Mouse (Mus musculus) neural tube, embryonic 13.5 days (tissue): ENCODE data around the gene Isg20l2. TPM values are rescaled to one million over a fixed set of nuclear protein-coding genes. Genes with fewer than 3 reads are reported as not detected.

Experiments
- ATAC-seq: fragments of 200-750 bp; cut with Nextera tagmentation; 2 replicates; pipeline ENCODE4 v1.8.0; 2017; ENCODE audit warnings: low read depth, mild to moderate bottlenecking, moderate TSS enrichment, moderate library complexity
- H3K27ac ChIP-seq: fragments of 300-500 bp; sonication (generic); replicated peaks from 2 replicates; pipeline ENCODE4 v1.5.1; 2015; ENCODE audit warnings: moderate library complexity, mild to moderate bottlenecking, inconsistent platforms
- H3K27me3 ChIP-seq: fragments of 300-500 bp; sonication (generic); 2 replicates; pipeline ENCODE4 v1.6.1; 2015; ENCODE audit warnings: mild to moderate bottlenecking, inconsistent platforms
- H3K36me3 ChIP-seq: fragments of 300-500 bp; sonication (generic); 2 replicates; pipeline ENCODE4 v1.6.1; 2015; ENCODE audit warnings: mild to moderate bottlenecking, inconsistent platforms
- H3K4me1 ChIP-seq: fragments of 300-500 bp; sonication (generic); replicated peaks from 2 replicates; pipeline ENCODE4 v1.6.1; 2015; ENCODE audit warnings: inconsistent platforms
- H3K4me2 ChIP-seq: fragments of 300-500 bp; sonication (generic); 2 replicates; pipeline ENCODE4 v1.6.1; 2015; ENCODE audit warnings: inconsistent platforms, mild to moderate bottlenecking, moderate library complexity
- H3K4me3 ChIP-seq: fragments of 300-500 bp; sonication (generic); 2 replicates; pipeline ENCODE4 v1.5.1; 2015; ENCODE audit warnings: mild to moderate bottlenecking, inconsistent platforms
- H3K9ac ChIP-seq: fragments of 300-500 bp; sonication (generic); 2 replicates; pipeline ENCODE4 v1.6.1; 2015; ENCODE audit warnings: moderate library complexity, mild to moderate bottlenecking, inconsistent platforms
- H3K9me3 ChIP-seq: fragments of 300-500 bp; sonication (generic); 2 replicates; pipeline ENCODE4 v1.6.1; 2016; ENCODE audit warnings: inconsistent platforms
- WGBS: fragments of 180-500 bp; shearing (Covaris S2); methylation state at CpG from one replicate; pipeline ENCODE4 v1.1.7; 2015; 5-methylcytosine and 5-hydroxymethylcytosine counted together
- polyA plus RNA-seq: library from polyadenylated mRNA; unstranded; fragments of >200 nt; fragmentation: Nextera tagmentation; extraction: Ambion mirVana; gene quantifications from 2 replicates; pipeline ENCODE4 v1.2.1, GENCODE M21; 2015

The Isg20l2 gene
- polyA plus RNA-seq, 1 experiment from 2014 or later, result 36.2 TPM

DNA sequence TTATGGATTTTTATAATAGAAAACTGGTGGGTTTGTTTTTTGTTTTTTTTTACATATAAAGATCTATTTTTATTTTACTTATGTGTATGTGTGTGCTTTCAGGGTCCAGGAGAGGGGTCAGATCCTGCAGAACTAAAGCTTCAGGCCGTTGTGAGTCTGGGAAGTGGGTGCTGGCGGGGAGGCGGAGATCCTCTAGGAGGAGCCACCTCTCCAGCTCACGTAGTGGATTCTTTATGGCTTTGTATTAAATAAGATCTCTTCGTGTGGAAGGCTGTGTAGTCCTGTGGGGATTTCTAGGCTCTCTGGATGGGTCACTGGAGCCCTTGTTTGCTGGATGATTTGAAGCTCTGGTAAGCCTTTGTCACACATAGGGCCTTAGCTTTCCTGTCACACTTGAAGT is 10.5 kb downstream of the Isg20l2 start:
- H3K4me1 ChIP-seq, result peaks cover 21% of the 10 kb centered on the region
- WGBS, result 53% methylated on average over 5 of the region's 5 CpGs
- no peak overlapping the region for H3K9ac ChIP-seq
- no peak overlapping the region for H3K4me2 ChIP-seq
- ATAC-seq, result no peak
- H3K27me3 ChIP-seq, result no peaks in the 10 kb centered on the region
- no peak overlapping the region for H3K4me3 ChIP-seq
- no peaks in the 10 kb centered on the region for H3K9me3 ChIP-seq
- H3K36me3 ChIP-seq, result peaks cover 68% of the 10 kb centered on the region
- H3K27ac ChIP-seq, result no peak overlapping the region

- H3K27me3 ChIP-seq, result no peaks in the 10 kb centered on the region
- H3K4me1 ChIP-seq, result peaks cover 32% of the 10 kb centered on the region
- ATAC-seq, result no peak
- 94% methylated on average over 2 of the region's 2 CpGs for WGBS
- H3K9me3 ChIP-seq, result no peaks in the 10 kb centered on the region
- H3K9ac ChIP-seq, result no peak overlapping the region
- H3K4me2 ChIP-seq, result no peak overlapping the region
- no peak overlapping the region for H3K4me3 ChIP-seq
- H3K27ac ChIP-seq, result no peak overlapping the region
- peaks cover 53% of the 10 kb centered on the region for H3K36me3 ChIP-seq
Measured at GRCm38 (mm10) chr3:87942471-87942870, 12.4 kb downstream of the Isg20l2 start.

DNA sequence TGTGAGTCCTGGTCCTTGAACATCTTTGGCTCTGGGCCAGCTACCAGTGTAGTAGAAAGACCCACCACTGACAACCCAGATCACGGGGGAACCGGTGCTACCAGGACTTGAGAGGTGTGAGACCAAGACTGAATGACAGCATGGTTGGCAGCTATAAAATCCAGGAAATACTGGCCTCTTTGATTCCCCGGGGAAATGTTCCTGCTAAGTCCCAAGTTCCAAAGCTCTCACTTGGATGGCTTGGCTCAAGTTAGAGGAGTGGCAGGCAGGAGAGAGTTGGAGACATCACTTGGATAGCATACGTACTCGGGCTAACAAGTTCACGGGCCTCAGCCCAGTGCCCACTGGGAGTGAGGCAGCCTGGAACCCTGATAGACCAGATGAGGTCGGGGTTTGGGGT is 13.5 kb downstream of the Isg20l2 start:
- 79% methylated on average over 7 of the region's 7 CpGs for WGBS
- ATAC-seq, result no peak
- H3K9ac ChIP-seq, result no peak overlapping the region
- no peak overlapping the region for H3K4me3 ChIP-seq
- no peaks in the 10 kb centered on the region for H3K27me3 ChIP-seq
- H3K27ac ChIP-seq, result no peak overlapping the region
- no peak overlapping the region for H3K4me2 ChIP-seq
- peaks cover 42% of the 10 kb centered on the region for H3K36me3 ChIP-seq
- H3K4me1 ChIP-seq, result peaks cover 43% of the 10 kb centered on the region
- no peaks in the 10 kb centered on the region for H3K9me3 ChIP-seq

DNA sequence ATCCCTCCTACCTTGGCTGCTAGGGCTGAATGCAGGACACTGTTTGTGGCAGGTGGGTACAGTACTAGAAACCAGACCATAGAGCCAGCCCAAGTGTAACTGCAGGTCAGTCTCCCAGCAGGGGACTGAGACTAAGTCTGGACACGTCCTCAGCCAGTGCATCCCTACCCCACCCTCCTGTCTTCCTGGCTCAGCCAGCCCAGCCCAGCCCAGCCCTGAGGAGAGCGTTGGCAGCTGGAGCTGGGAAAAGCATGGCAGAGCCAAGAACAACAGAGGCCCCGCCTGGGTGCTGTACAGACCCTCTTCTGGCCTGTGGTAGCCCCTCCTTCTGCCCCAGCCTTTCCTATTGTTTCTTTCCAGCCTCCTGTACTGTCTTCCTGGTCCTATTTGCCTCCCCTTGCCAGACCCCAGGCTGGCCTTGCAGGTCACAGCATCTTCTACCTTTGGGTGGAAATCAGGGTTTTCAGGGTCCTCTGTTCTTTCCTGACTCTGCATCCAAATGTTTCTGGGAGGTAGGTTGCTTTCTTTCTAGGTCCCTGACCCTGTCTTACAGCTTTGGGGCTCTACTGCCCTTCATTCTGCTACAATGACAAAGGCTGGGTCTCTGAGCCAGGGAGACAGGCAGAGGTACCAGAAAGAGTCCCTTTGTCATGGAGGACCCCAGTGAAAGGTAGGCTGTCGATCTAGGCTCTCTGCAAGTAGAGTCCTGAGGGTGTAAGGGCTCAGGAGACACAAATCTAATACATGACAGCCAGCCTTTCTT is 14.9 kb downstream of the Isg20l2 start:
- Histone ChIP-seq H3K9me3 (no peaks in the 10 kb centered on the region), H3K4me2 (no peak overlapping the region), H3K36me3 (peaks cover 28% of the 10 kb centered on the region), H3K27me3 (no peaks in the 10 kb centered on the region), H3K9ac (no peak overlapping the region), H3K4me1 (peaks cover 58% of the 10 kb centered on the region), H3K27ac (peak overlapping the region; percentile 30; the same call in 1 of the 2 replicates), H3K4me3 (no peak overlapping the region)
- WGBS, result 3% methylated on average over 4 of the region's 4 CpGs
- ATAC-seq, result peak; percentile 36

DNA sequence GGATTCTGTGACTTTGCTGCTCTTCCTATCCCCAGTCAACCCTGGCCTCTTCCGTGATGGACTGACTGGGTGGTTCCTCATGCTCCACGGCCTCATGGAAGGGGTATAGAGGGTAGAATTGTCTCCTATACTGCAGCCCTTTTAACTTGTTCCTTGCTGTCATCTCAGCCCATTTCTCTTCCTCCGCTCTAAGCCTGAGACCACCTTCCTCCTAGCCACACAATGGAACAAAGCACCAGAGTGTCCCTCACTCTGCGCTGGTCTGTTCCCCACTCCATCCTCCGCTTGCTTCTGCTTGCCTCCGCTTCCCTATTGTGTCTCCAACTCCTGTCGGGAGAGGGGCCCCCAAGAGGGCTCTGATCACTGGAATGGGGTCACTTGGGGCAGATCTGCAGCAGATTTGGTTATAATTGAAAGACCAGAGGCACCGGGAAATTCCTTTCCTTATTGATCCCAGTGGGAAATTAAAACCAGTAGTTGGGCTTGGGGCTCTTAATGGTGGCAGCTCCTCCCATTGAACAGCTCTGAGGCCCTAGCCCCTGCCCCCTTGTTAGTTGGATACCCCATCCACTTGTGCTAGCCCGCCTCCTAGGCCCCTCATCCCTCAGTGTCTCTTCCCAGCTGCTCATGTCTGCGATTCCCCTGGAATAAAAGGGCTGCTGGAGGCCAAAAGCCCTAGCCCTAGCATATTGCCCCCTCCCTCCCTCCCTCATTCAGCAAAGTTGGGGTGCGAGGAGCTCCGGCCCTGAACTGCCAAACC is 15.8 kb downstream of the Isg20l2 start:
- no peak for ATAC-seq
- H3K27me3 ChIP-seq, result no peaks in the 10 kb centered on the region
- H3K9me3 ChIP-seq, result no peaks in the 10 kb centered on the region
- H3K4me3 ChIP-seq, result no peak overlapping the region
- H3K36me3 ChIP-seq, result peaks cover 20% of the 10 kb centered on the region
- H3K4me1 ChIP-seq, result peaks cover 65% of the 10 kb centered on the region
- WGBS, result 13% methylated on average over 12 of the region's 12 CpGs
- H3K27ac ChIP-seq, result peak overlapping the region; percentile 49
- H3K9ac ChIP-seq, result peak overlapping the region; percentile 18; the same call in 1 of the 2 replicates
- H3K4me2 ChIP-seq, result no peak overlapping the region

- Histone ChIP-seq H3K4me2 (no peak overlapping the region), H3K27me3 (no peaks in the 10 kb centered on the region), H3K9ac (0 out of 2 replicates have a peak overlapping the region, but pooled peaks have one; percentile 18), H3K36me3 (peaks cover 15% of the 10 kb centered on the region), H3K27ac (peak overlapping the region; percentile 49), H3K4me3 (no peak overlapping the region), H3K9me3 (no peaks in the 10 kb centered on the region), H3K4me1 (peaks cover 69% of the 10 kb centered on the region)
- 22% methylated on average over 1 of the region's 1 CpGs for WGBS
- no peak for ATAC-seq
Measured at GRCm38 (mm10) chr3:87946541-87946860, 16.4 kb downstream of the Isg20l2 start.

- peaks cover 8% of the 10 kb centered on the region; the same call in 1 of the 2 replicates for H3K36me3 ChIP-seq
- H3K9ac ChIP-seq, result peak overlapping the region; percentile 70
- H3K9me3 ChIP-seq, result no peaks in the 10 kb centered on the region
- H3K27me3 ChIP-seq, result no peaks in the 10 kb centered on the region
- no peak for ATAC-seq
- 4% methylated on average over 26 of the region's 26 CpGs for WGBS
- H3K4me2 ChIP-seq, result peak overlapping the region; percentile 68
- H3K4me3 ChIP-seq, result peak overlapping the region; percentile 40
- H3K27ac ChIP-seq, result peak overlapping the region; percentile 49
- H3K4me1 ChIP-seq, result peaks cover 76% of the 10 kb centered on the region
Measured at GRCm38 (mm10) chr3:87947056-87947810, 17.1 kb downstream of the Isg20l2 start.

GRCm38 (mm10) chr3:87947811-87948199 is 17.7 kb downstream of the Isg20l2 start:
- H3K27ac ChIP-seq, result peak overlapping the region; percentile 42; the same call in 1 of the 2 replicates
- H3K4me2 ChIP-seq, result peak overlapping the region; percentile 68
- H3K9ac ChIP-seq, result peak overlapping the region; percentile 70
- peaks cover 3% of the 10 kb centered on the region; the same call in 1 of the 2 replicates for H3K36me3 ChIP-seq
- under 1% methylated on average over 17 of the region's 17 CpGs for WGBS
- H3K4me3 ChIP-seq, result peak overlapping the region; percentile 40
- no peaks in the 10 kb centered on the region for H3K9me3 ChIP-seq
- ATAC-seq, result 0 out of 2 replicates have a peak, but pooled peaks have one; percentile 11
- peaks cover 82% of the 10 kb centered on the region for H3K4me1 ChIP-seq
- H3K27me3 ChIP-seq, result no peaks in the 10 kb centered on the region

- Histone ChIP-seq H3K27ac (peak within 1 kb of the TSS; percentile 72), H3K4me3 (peak within 1 kb of the TSS; percentile 40), H3K27me3 (no peaks in the 10 kb centered on the region), H3K9ac (peak within 1 kb of the TSS; percentile 70), H3K36me3 (0 out of 2 replicates have a peak, but pooled peaks cover 3% of the 10 kb centered on the region), H3K9me3 (no peaks in the 10 kb centered on the region), H3K4me1 (peaks cover 90% of the 10 kb centered on the region), H3K4me2 (peak within 1 kb of the TSS; percentile 68)
- no peak for ATAC-seq
- WGBS, result under 1% methylated on average over 35 of the region's 35 CpGs
Measured at GRCm38 (mm10) chr3:87948378-87949265, 18.5 kb downstream of the Isg20l2 start, which contains the start of gene Crabp2. TSS of gene Crabp2 (plus strand) at chr3:87948666.

DNA sequence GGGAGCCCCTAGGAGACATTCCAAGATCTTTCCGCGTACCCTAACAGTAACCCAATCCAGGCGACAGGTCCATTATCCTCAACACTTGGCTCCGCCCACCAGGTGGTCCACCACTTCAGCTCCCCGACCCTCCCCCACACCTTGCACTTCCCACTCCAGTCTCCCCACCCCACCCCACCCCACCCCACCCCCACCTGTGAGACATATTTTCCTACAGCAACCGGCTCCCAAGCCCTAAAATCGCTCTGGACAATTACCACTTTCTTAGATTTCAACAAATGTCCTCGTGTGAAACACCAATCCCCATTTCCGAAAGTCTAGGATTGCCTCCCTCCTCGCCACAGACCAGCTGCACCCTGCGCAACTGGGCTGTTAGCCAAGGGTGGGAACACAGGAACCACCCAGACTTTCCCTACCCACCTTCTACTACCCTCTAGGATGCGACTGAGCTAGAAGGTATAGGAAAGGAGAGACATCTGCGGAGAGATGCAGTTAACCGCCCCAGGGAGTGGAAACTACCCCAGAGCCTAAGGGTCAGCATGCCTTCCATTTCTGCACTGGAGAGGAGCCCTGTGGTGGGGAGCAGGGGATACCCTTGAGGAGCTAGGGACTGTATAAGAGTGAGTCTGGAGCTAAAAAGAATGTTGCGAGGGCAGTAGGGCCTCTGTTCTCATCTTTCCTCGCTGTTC is 19.3 kb downstream of the Isg20l2 start:
- H3K4me1 ChIP-seq, result peaks cover 88% of the 10 kb centered on the region
- peak overlapping the region; percentile 40 for H3K4me3 ChIP-seq
- no peak for ATAC-seq
- WGBS, result 2% methylated on average over 16 of the region's 16 CpGs
- 0 out of 2 replicates have a peak, but pooled peaks cover 1% of the 10 kb centered on the region for H3K36me3 ChIP-seq
- H3K9ac ChIP-seq, result peak overlapping the region; percentile 70
- no peaks in the 10 kb centered on the region for H3K27me3 ChIP-seq
- peak overlapping the region; percentile 72 for H3K27ac ChIP-seq
- peak overlapping the region; percentile 68 for H3K4me2 ChIP-seq
- no peaks in the 10 kb centered on the region for H3K9me3 ChIP-seq
